Mouse (Mus musculus) intestine, embryonic 16.5 days (tissue): ENCODE results near the gene Ggt7. TPM values are rescaled to one million over a fixed set of nuclear protein-coding genes. Genes with fewer than 3 reads are reported as not detected.
"Not testable (repeated sequence)": the region's sequence is repeated elsewhere in the genome, so short reads cannot be mapped to it uniquely, and the experiment has no call there.

Experiments
- ATAC-seq: fragments of 200-750 bp; cut with Nextera tagmentation; 2 replicates; pipeline ENCODE4 v1.8.0; 2017; ENCODE audit warnings: moderate TSS enrichment, moderate library complexity
- H3K27ac ChIP-seq: fragments of 300-500 bp; sonication (generic); 2 replicates; pipeline ENCODE4 v1.5.1; 2014; ENCODE audit warnings: mild to moderate bottlenecking, low read length
- H3K27me3 ChIP-seq: fragments of 300-500 bp; sonication (generic); replicated peaks from 2 replicates; pipeline ENCODE4 v1.6.1; 2014; ENCODE audit warnings: low read length, control low read depth, mixed read lengths; ENCODE audit not compliant: control insufficient read depth, insufficient read depth
- H3K36me3 ChIP-seq: fragments of 300-500 bp; sonication (generic); 2 replicates; pipeline ENCODE4 v1.6.1; 2014; ENCODE audit warnings: low read length, control low read depth; ENCODE audit not compliant: control insufficient read depth, insufficient read depth
- H3K4me1 ChIP-seq: fragments of 300-500 bp; sonication (generic); 2 replicates; pipeline ENCODE4 v1.6.1; 2014; ENCODE audit warnings: low read length, control low read depth, mixed read lengths; ENCODE audit not compliant: control insufficient read depth, insufficient read depth
- H3K4me2 ChIP-seq: fragments of 300-500 bp; sonication (generic); 2 replicates; pipeline ENCODE4 v1.6.1; 2014; ENCODE audit warnings: low read depth, low read length, control low read depth
- H3K4me3 ChIP-seq: fragments of 300-500 bp; sonication (generic); 2 replicates; pipeline ENCODE4 v1.5.1; 2014; ENCODE audit warnings: mild to moderate bottlenecking, low read length
- H3K9ac ChIP-seq: fragments of 300-500 bp; sonication (generic); 2 replicates; pipeline ENCODE4 v1.6.1; 2014; ENCODE audit warnings: low read depth, low read length
- H3K9me3 ChIP-seq: fragments of 300-500 bp; sonication (generic); 2 replicates; pipeline ENCODE4 v1.6.1; 2016; ENCODE audit warnings: low read length, control low read depth; ENCODE audit not compliant: control insufficient read depth
- WGBS: fragments of 180-500 bp; shearing (Covaris S2); extraction: QIAGEN DNeasy Blood & Tissue Kit; methylation state at CpG from one replicate; pipeline ENCODE4 v1.1.7; 2014; 5-methylcytosine and 5-hydroxymethylcytosine counted together
- polyA plus RNA-seq: library from polyadenylated mRNA; unstranded; fragments of >200 nt; fragmentation: Nextera tagmentation; extraction: Ambion mirVana; gene quantifications from 2 replicates; pipeline ENCODE4 v1.2.1, GENCODE M21; 2015

The Ggt7 gene
- polyA plus RNA-seq, 1 experiment from 2014 or later = 4.2 TPM

DNA sequence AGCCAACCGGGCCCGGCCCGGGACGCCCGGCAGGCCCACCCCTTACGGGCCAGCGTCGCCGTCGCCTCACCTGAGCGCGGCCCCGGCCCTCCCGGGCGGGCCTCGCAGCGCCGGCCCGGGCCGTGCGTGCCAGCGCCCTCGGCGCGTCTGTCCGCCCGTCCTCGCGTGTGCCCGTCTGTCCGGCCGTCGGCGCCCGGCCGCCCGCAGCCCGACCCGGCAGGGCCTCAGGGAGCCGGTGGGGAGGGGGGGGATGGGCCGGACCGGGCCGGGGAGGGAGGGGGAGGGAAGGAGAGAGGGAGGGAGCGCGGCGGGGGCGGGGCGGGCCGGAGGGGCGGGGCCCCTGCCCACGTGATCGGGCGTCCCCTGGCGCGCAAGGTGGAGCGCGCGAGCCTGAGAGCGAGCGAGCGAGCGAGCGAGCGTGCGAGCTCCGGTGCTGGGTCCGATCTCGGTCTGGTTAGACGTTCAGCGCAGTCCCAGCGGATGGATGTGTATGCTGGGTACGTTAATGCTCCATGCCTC, 44.4 kb downstream of the Ggt7 start, which contains the start of gene Ncoa6:
Gene Ncoa6 (minus strand): TSS at position 325 of the 519 bp plus-strand sequence.
- H3K4me1 ChIP-seq = peaks cover 14% of the 10 kb centered on the region
- peak within 1 kb of the TSS; percentile 90 for H3K27ac ChIP-seq
- peak within 1 kb of the TSS; percentile 92 for H3K4me3 ChIP-seq
- H3K9ac ChIP-seq = peak within 1 kb of the TSS; percentile 97
- no peaks in the 10 kb centered on the region for H3K27me3 ChIP-seq
- no peaks in the 10 kb centered on the region for H3K9me3 ChIP-seq
- ATAC-seq = peak; percentile 85
- no peaks in the 10 kb centered on the region for H3K36me3 ChIP-seq
- under 1% methylated on average over 60 of the region's 72 CpGs for WGBS
- H3K4me2 ChIP-seq = peak within 1 kb of the TSS; percentile 79

DNA sequence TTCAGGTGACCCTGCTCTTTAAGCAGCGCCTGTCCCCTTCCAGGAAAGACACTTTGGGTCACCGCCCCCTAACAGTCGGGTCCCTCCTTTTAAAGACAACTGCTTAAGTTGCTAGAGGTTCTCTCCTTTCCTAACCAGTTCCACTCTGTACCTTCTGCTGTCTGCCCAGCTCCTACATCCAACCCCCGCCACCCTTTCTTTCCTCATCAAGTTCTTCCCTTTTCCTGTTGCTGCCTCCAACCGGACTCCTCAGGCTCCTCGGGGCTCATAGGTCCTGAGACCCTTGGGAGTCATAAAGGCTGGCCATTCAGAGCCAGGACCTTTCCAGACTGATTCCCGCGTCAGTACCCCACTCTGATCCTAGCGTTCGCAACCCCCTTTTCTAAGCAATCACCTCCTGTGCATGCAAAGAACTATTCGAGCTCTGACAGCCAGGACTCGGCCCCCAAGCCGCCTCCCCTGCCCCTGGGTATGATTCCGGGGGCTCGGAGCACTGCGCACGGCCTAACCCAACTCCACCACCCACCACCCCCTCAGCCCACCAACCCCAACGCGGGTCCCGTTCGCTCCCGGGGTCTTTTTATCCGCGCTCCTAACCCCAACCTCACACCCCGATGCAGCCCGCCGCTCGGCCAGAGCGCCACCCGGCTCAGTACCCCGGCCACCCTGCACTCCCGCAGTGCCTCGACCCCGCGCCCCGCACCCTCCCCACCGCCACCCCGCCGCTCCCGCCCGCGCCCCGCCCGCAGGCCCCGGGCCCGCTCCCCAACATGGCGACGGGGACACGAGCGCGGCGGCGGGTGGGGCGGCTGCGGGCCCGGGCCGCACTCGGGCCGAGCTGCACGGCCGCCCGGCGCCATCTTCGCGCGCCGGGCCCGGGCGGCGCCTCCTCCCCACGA, 45.1 kb downstream of the Ggt7 start:
- peak overlapping the region; percentile 92 for H3K4me3 ChIP-seq
- H3K4me2 ChIP-seq = peak overlapping the region; percentile 79
- H3K27me3 ChIP-seq = no peaks in the 10 kb centered on the region
- H3K27ac ChIP-seq = peak overlapping the region; percentile 90
- peaks cover 14% of the 10 kb centered on the region for H3K4me1 ChIP-seq
- ATAC-seq = peak; percentile 35
- peak overlapping the region; percentile 97 for H3K9ac ChIP-seq
- H3K36me3 ChIP-seq = no peaks in the 10 kb centered on the region
- WGBS = under 1% methylated on average over 55 of the region's 71 CpGs
- no peaks in the 10 kb centered on the region for H3K9me3 ChIP-seq

DNA sequence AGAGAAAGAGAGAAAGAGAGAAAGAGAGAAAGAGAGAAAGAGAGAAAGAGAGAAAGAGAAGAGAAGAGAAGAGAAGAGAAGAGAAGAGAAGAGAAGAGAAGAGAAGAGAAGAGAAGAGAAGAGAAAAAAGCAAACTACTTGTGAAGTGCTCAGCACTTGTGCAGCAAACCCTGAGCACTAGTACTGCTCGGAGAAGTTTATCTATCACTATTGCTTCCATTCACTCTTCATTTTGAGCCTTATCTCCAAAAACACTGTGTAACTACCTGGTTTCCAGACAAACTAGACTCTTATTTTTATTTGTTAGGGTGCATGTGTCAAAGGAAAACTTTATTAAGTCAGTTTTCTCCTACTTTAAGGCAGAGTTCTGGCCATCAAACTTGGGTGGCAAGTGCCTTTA, 51.2 kb downstream of the Ggt7 start:
- Histone ChIP-seq H3K9ac (no peak overlapping the region), H3K27ac (no peak overlapping the region), H3K4me3 (no peak overlapping the region), H3K36me3 (no peaks in the 10 kb centered on the region), H3K27me3 (no peaks in the 10 kb centered on the region), H3K9me3 (no peaks in the 10 kb centered on the region), H3K4me1 (peaks cover 6% of the 10 kb centered on the region; the same call in 1 of the 2 replicates), H3K4me2 (no peak overlapping the region)
- ATAC-seq = no peak
- WGBS = 89% methylated on average over 1 of the region's 1 CpGs

DNA sequence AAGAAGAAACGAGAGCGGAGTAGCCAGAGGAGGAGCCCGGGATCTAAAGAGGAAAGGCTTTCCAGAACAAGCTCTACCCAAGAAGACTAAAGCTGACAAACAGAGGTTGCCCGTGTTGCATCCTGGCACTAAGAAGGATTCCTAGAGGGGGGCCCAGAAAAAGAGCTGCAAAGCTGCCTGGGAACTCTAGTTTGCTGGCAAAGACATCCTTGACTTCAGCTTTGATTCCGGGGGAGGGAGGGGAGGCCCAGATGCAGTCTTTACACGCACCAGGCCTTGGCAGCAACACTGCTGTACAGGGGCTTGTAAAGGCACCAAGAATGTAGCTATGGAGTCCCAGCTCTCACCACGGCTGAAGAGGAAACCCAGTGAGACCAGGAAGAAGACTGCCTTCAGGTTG, 64.4 kb downstream of the Ggt7 start:
- Histone ChIP-seq H3K9me3 (no peaks in the 10 kb centered on the region), H3K4me2 (no peak overlapping the region), H3K9ac (no peak overlapping the region), H3K27me3 (no peaks in the 10 kb centered on the region), H3K4me3 (no peak overlapping the region), H3K4me1 (no peaks in the 10 kb centered on the region), H3K27ac (no peak overlapping the region), H3K36me3 (no peaks in the 10 kb centered on the region; the same call in 1 of the 2 replicates)
- ATAC-seq = no peak
- WGBS = 86% methylated on average over 7 of the region's 7 CpGs

DNA sequence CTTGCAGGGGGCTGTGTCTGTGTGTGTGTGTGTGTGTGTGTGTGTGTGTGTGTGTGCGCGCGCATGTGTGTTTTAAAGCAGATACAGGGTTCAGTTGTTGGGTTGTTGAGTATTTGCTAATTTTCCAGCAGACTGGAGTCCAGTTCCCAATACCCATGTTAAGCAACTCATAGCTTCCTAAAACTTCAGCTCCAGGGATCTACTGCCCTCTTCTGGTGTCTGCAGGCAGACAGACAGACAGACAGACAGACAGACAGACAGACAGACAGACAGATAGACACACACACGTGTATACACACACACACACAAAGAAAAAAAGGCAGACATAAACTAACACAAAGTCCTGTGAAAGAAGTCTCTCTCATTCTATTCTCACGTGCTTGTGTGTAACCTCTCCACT, 66.8 kb downstream of the Ggt7 start:
- H3K9ac ChIP-seq = no peak overlapping the region
- H3K27me3 ChIP-seq = no peaks in the 10 kb centered on the region
- H3K36me3 ChIP-seq = no peaks in the 10 kb centered on the region; the same call in 1 of the 2 replicates
- no peaks in the 10 kb centered on the region for H3K4me1 ChIP-seq
- H3K4me3 ChIP-seq = no peak overlapping the region
- 86% methylated on average over 5 of the region's 5 CpGs for WGBS
- ATAC-seq = no peak
- no peaks in the 10 kb centered on the region for H3K9me3 ChIP-seq
- H3K27ac ChIP-seq = no peak overlapping the region
- no peak overlapping the region for H3K4me2 ChIP-seq

DNA sequence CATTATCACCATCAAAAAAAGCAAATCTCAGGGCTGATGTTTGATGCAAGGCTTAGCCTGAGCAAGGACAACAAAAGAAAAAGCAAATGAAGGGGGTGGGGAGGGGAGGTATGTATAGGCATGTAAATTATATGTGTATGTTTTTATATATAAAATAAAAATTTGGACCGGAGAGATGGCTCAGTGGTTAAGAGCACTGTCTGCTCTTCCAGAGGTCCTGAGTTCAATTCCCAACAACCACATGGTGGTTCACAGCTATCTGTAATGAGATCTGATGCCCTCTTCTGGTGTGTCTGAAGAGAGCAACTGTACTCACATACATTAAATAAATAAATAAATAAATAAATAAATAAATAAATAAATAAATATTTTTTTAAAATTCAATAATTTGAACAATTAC, 70.1 kb downstream of the Ggt7 start:
- not testable (repeated sequence) for H3K4me2 ChIP-seq, H3K9ac ChIP-seq, H3K4me1 ChIP-seq, H3K36me3 ChIP-seq, H3K27me3 ChIP-seq, H3K9me3 ChIP-seq, ATAC-seq, H3K4me3 ChIP-seq, H3K27ac ChIP-seq
- WGBS = 100% methylated on average over 1 of the region's 1 CpGs

DNA sequence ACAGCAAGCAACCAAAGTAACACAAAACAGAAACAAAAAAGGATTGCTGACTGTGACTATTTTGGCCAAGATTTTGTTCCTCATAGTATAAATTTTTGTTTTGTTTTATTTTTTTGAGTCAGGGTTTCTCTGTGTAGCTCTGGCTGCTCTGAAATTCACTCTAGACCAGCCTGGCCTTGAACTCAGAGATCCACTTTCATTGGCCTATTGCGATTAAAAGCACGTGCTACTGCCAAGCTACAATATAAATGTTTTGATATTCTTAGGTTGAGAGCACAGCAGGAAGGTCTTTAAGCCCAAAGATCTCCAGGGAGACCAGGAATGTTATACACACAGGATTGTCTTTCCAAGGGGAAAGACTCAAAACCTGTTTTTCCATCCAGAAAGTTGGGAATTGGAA, 74.6 kb downstream of the Ggt7 start:
- H3K9ac ChIP-seq = no peak overlapping the region
- H3K4me1 ChIP-seq = no peaks in the 10 kb centered on the region; the same call in 1 of the 2 replicates
- no peak overlapping the region for H3K4me3 ChIP-seq
- no peaks in the 10 kb centered on the region for H3K36me3 ChIP-seq
- WGBS = 32% methylated on average over 2 of the region's 2 CpGs
- no peaks in the 10 kb centered on the region for H3K27me3 ChIP-seq
- no peaks in the 10 kb centered on the region for H3K9me3 ChIP-seq
- H3K27ac ChIP-seq = no peak overlapping the region
- no peak for ATAC-seq
- no peak overlapping the region for H3K4me2 ChIP-seq

DNA sequence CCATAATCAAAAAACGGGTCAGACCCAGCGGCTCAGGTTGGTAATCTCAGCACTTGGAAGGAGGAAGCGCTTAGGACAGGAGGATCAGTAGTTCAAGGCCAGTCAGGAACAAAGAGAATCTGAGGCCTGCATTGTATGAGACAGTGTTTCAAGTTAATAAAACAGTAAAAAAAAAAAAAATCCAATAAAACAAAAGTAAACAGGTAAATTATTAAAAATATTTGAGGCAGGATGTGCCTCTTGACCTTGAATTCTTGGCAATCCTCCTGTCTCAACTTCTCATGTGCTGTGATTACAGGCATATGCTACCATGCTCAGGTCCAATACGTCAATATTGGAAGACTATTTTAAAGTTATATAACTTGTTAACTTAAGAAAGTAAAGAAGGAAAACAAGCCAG, 75.1 kb downstream of the Ggt7 start:
- H3K9me3 ChIP-seq = no peaks in the 10 kb centered on the region
- no peak overlapping the region for H3K4me3 ChIP-seq
- no peak overlapping the region for H3K4me2 ChIP-seq
- no peaks in the 10 kb centered on the region for H3K36me3 ChIP-seq
- H3K27ac ChIP-seq = no peak overlapping the region
- H3K4me1 ChIP-seq = no peaks in the 10 kb centered on the region; the same call in 1 of the 2 replicates
- no peak overlapping the region for H3K9ac ChIP-seq
- WGBS = 81% methylated on average over 4 of the region's 4 CpGs
- no peaks in the 10 kb centered on the region for H3K27me3 ChIP-seq
- ATAC-seq = no peak
